Mouse (Mus musculus) lung, embryonic 14.5 days (tissue): Measurements from ENCODE around the gene Znrd1as. TPM values are rescaled to one million over a fixed set of nuclear protein-coding genes. Genes with fewer than 3 reads are reported as not detected.

Experiments
- ATAC-seq: fragments of 200-750 bp; cut with Nextera tagmentation; 2 replicates; pipeline ENCODE4 v1.8.0; 2017; ENCODE audit warnings: mild to moderate bottlenecking, moderate TSS enrichment, moderate library complexity; ENCODE audit not compliant: insufficient read depth
- DNase-seq: peaks from one replicate; pipeline ENCODE4 v3.0.0-alpha.2; 2015
- H3K27ac ChIP-seq: fragments of 300-500 bp; sonication (generic); 2 replicates; pipeline ENCODE4 v1.5.1; 2014; ENCODE audit warnings: low read depth, mild to moderate bottlenecking, moderate library complexity
- H3K27me3 ChIP-seq: fragments of 300-500 bp; sonication (generic); 2 replicates; pipeline ENCODE4 v1.6.1; 2014; ENCODE audit warnings: low read length, control low read depth; ENCODE audit not compliant: insufficient read depth
- H3K36me3 ChIP-seq: fragments of 300-500 bp; sonication (generic); 2 replicates; pipeline ENCODE4 v1.6.1; 2014; ENCODE audit warnings: control low read depth; ENCODE audit not compliant: insufficient read depth
- H3K4me1 ChIP-seq: fragments of 300-500 bp; sonication (generic); 2 replicates; pipeline ENCODE4 v1.6.1; 2014; ENCODE audit warnings: antibody characterized with exemption, control low read depth; ENCODE audit not compliant: insufficient read depth
- H3K4me2 ChIP-seq: fragments of 300-500 bp; sonication (generic); 2 replicates; pipeline ENCODE4 v1.6.1; 2014; ENCODE audit warnings: mild to moderate bottlenecking
- H3K4me3 ChIP-seq: fragments of 300-500 bp; sonication (generic); 2 replicates; pipeline ENCODE4 v1.5.1; 2014; ENCODE audit warnings: low read depth, low read length
- H3K9ac ChIP-seq: fragments of 300-500 bp; sonication (generic); 2 replicates; pipeline ENCODE4 v1.6.1; 2014
- H3K9me3 ChIP-seq: fragments of 300-500 bp; sonication (generic); 2 replicates; pipeline ENCODE4 v1.6.1; 2016; ENCODE audit warnings: low read depth, low read length, control low read depth
- CTCF ChIP-seq: IDR thresholded peaks from 2 replicates; pipeline ENCODE4 v1.5.1; 2016; ENCODE audit warnings: antibody characterized with exemption, low read depth
- WGBS: fragments of 180-500 bp; shearing (Covaris S2); extraction: QIAGEN DNeasy Blood & Tissue Kit; methylation state at CpG from one replicate; pipeline ENCODE4 v1.1.7; 2014; 5-methylcytosine and 5-hydroxymethylcytosine counted together
- polyA plus RNA-seq: library from polyadenylated mRNA; unstranded; fragments of >200 nt; fragmentation: Nextera tagmentation; extraction: Ambion mirVana; gene quantifications from 2 replicates; pipeline ENCODE4 v1.2.1, GENCODE M21; 2014

The Znrd1as gene
- polyA plus RNA-seq, 1 experiment from 2014 or later = 6.9 TPM

- Histone ChIP-seq H3K27me3 (peaks cover under 1% of the 10 kb centered on the region; the same call in 1 of the 2 replicates), H3K9ac (no peak overlapping the region), H3K27ac (no peak overlapping the region), H3K4me3 (no peak overlapping the region), H3K4me1 (no peaks in the 10 kb centered on the region), H3K36me3 (no peaks in the 10 kb centered on the region), H3K4me2 (no peak overlapping the region), H3K9me3 (no peaks in the 10 kb centered on the region)
- WGBS = 79% methylated on average over 2 of the region's 2 CpGs
- DNase-seq = no peak
- no peak for ATAC-seq
- TF ChIP-seq CTCF = no peak
These were observed 36.1 kb downstream of the Znrd1as start for GRCm38 (mm10) chr17:36994528-36994927.

GRCm38 (mm10) chr17:36995448-36995847 is 37.1 kb downstream of the Znrd1as start:
- Histone ChIP-seq H3K27me3 (no peaks in the 10 kb centered on the region), H3K9ac (no peak overlapping the region), H3K4me1 (no peaks in the 10 kb centered on the region), H3K4me3 (no peak overlapping the region), H3K36me3 (no peaks in the 10 kb centered on the region), H3K4me2 (no peak overlapping the region), H3K27ac (no peak overlapping the region), H3K9me3 (no peaks in the 10 kb centered on the region)
- ATAC-seq = no peak
- no peak for TF ChIP-seq CTCF
- no peak for DNase-seq
- 61% methylated on average over 3 of the region's 3 CpGs for WGBS

DNA sequence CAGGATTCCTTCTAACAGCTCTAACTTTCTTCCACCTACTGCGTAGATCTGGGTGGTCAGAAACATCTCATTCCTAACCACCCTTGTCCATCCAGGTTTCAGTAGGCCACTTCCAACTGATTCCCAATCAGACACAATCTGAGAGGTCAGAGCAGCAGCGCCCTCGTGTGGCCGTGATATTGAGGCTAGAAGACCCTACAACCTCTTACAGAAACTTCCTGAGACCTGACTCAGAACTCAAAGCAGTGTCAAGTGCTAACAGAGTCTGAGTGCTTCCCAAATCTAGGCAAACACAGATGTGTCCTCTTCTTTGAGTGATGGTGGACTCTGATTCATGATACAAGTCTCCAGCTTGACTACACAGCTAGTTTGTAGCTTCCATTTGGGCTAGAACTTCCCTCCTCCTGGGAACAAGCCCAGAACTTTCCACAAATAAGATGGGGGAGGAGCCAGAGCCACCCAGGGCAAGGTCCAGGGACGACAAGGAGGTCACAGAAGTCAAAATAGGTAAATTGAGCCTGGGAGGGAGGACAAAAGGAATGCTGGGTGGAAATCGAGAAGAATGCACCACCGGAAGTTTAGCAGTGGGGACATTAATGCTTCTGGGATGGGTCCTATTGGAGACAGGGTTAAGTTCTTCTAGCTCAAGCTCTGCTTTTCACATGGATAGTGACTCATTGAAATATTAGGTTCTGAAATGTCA is 38.8 kb downstream of the Znrd1as start:
- H3K9ac ChIP-seq = no peak overlapping the region
- no peak overlapping the region for H3K27ac ChIP-seq
- peak; percentile 88 for TF ChIP-seq CTCF
- no peaks in the 10 kb centered on the region for H3K36me3 ChIP-seq
- DNase-seq (peak; percentile 95), ATAC-seq (0 out of 2 replicates have a peak, but pooled peaks have one; percentile 41)
- no peak overlapping the region for H3K4me2 ChIP-seq
- no peak overlapping the region for H3K4me3 ChIP-seq
- WGBS = 26% methylated on average over 7 of the region's 7 CpGs
- no peaks in the 10 kb centered on the region for H3K4me1 ChIP-seq
- H3K27me3 ChIP-seq = no peaks in the 10 kb centered on the region
- no peaks in the 10 kb centered on the region for H3K9me3 ChIP-seq

GRCm38 (mm10) chr17:36998477-36998876 is 40.1 kb downstream of the Znrd1as start:
- Histone ChIP-seq H3K4me3 (no peak overlapping the region), H3K4me2 (no peak overlapping the region), H3K27ac (no peak overlapping the region), H3K9ac (no peak overlapping the region), H3K27me3 (no peaks in the 10 kb centered on the region), H3K9me3 (no peaks in the 10 kb centered on the region), H3K4me1 (no peaks in the 10 kb centered on the region), H3K36me3 (no peaks in the 10 kb centered on the region)
- WGBS = 57% methylated on average over 2 of the region's 2 CpGs
- ATAC-seq = no peak
- TF ChIP-seq CTCF = no peak
- no peak for DNase-seq

DNA sequence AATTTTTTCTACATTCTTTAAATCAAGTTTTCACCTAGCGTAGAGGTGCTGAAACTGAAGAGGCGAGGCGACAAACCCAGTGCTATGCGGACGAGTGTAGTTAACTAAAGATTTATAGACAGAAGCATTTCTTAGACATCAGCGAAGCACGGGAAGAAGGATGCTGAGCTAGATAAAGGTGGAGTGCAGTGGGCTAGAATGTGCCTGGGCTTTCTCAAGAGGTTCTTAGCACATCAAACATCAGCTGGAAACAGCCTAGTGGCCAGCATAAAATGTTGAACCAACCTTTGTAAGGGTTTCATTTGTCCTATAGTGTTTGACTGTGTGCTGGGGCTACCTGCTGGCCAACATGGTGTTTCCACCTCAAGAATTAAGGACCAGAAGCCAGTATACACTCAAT is 42.5 kb downstream of the Znrd1as start, which contains the start of gene Zfp57:
TSS of gene Zfp57 (plus strand) at position 301 of the 400 bp plus-strand sequence.
- no peaks in the 10 kb centered on the region for H3K27me3 ChIP-seq
- H3K36me3 ChIP-seq = peaks cover 10% of the 10 kb centered on the region; the same call in 1 of the 2 replicates
- no peak for ATAC-seq
- peak within 1 kb of the TSS; percentile 70; the same call in 1 of the 2 replicates for H3K4me3 ChIP-seq
- H3K4me1 ChIP-seq = no peaks in the 10 kb centered on the region
- no peaks in the 10 kb centered on the region for H3K9me3 ChIP-seq
- 85% methylated on average over 7 of the region's 7 CpGs for WGBS
- no peak for TF ChIP-seq CTCF
- peak within 1 kb of the TSS; percentile 32; the same call in 1 of the 2 replicates for H3K27ac ChIP-seq
- DNase-seq = no peak
- no peak within 1 kb of the TSS for H3K9ac ChIP-seq
- H3K4me2 ChIP-seq = peak within 1 kb of the TSS; percentile 78

DNA sequence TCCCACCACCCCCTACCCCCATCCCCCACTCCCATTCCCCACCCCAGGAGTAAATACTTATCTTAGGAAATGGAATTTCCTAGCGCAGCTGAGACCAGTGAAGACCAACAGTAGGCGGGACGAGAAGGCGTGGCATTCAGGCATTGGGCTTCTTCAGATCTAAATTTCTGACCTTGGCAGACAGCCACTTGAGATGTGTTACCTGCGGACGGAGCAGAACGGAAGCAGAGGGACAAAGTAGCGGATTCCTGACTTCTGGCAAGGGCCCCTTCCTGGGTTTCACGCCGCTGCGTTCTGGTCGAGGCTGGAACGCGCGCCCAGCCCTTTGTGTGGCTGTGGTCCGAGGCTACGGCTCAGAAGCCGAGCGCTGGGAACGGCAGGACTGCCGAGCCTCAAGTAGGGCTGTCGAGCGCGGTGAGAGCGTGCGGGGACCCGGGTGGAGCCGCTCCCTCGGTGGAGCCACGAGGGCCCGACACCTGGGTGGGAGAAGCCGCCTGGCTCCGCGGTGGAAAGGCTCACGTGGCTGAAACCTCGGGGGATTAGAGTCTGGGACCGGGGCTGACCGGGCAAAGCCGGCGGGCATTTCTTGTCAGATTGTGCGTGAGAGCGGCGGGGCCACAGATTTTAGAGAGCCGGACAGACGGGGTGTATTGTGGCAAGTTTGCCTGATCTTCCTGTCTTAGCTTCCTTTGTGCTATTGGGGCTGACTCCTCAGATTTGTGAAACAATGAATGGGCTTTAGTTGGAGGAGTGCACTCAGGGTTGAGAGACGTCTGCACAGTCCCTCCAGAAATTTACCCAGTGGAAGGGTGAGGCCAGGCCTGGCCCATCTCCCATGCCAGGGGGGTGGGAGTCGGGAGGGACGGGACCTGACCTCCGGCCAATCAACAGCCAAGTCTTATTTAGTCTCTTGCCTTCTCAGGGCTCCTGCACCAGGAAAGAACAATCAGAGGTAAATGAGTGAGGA is 44.3 kb downstream of the Znrd1as start:
- Histone ChIP-seq H3K36me3 (peaks cover 26% of the 10 kb centered on the region), H3K27ac (peak overlapping the region; percentile 95), H3K27me3 (no peaks in the 10 kb centered on the region), H3K4me2 (peak overlapping the region; percentile 78), H3K9ac (peak overlapping the region; percentile 93), H3K9me3 (no peaks in the 10 kb centered on the region), H3K4me1 (no peaks in the 10 kb centered on the region), H3K4me3 (peak overlapping the region; percentile 70)
- DNase-seq (peak; percentile 95), ATAC-seq (peak; percentile 94)
- no peak for TF ChIP-seq CTCF
- WGBS = 0% methylated on average over 49 of the region's 49 CpGs

GRCm38 (mm10) chr17:37003366-37003765 is 45.0 kb downstream of the Znrd1as start:
- Histone ChIP-seq H3K27ac (no peak overlapping the region), H3K4me1 (no peaks in the 10 kb centered on the region), H3K4me2 (peak overlapping the region; percentile 78), H3K36me3 (peaks cover 33% of the 10 kb centered on the region), H3K9me3 (no peaks in the 10 kb centered on the region), H3K27me3 (no peaks in the 10 kb centered on the region), H3K9ac (peak overlapping the region; percentile 93), H3K4me3 (peak overlapping the region; percentile 70)
- ATAC-seq (no peak; the same call in 1 of the 2 replicates), DNase-seq (peak; percentile 28)
- WGBS = 15% methylated on average over 4 of the region's 4 CpGs
- no peak for TF ChIP-seq CTCF
